Mouse (Mus musculus): Measurements from ENCODE around the gene Arhgef10l.

Gene Arhgef10l

GRCm38 (mm10) chr4:140665760-140666159 is at the start of gene Arhgef10l:
Arhgef10l (minus strand) TSS chr4:140666012.
- no peak for DNase-seq

GRCm38 (mm10) chr4:140714586-140714985 is 48.8 kb upstream of the Arhgef10l start:
- no peak for DNase-seq

GRCm38 (mm10) chr4:140713480-140714365 is 47.9 kb upstream of the Arhgef10l start:
- DNase-seq, result peak; percentile 98

GRCm38 (mm10) chr4:140711360-140711759 is 45.5 kb upstream of the Arhgef10l start:
- no peak for DNase-seq

- DNase-seq, result no peak
These were observed 45.0 kb upstream of the Arhgef10l start for GRCm38 (mm10) chr4:140710781-140711180.

GRCm38 (mm10) chr4:140709617-140710016 is 43.8 kb upstream of the Arhgef10l start:
- DNase-seq, result no peak

GRCm38 (mm10) chr4:140709111-140709510 is 43.3 kb upstream of the Arhgef10l start:
- no peak for DNase-seq

- no peak for DNase-seq
These were observed 42.6 kb upstream of the Arhgef10l start for GRCm38 (mm10) chr4:140708297-140708927.

- no peak for DNase-seq
These were observed 41.8 kb upstream of the Arhgef10l start for GRCm38 (mm10) chr4:140707615-140708014.

- DNase-seq, result no peak
These were observed 38.4 kb upstream of the Arhgef10l start for GRCm38 (mm10) chr4:140704166-140704565.

GRCm38 (mm10) chr4:140703636-140704035 is 37.8 kb upstream of the Arhgef10l start:
- DNase-seq, result no peak

GRCm38 (mm10) chr4:140702611-140703327 is 37.0 kb upstream of the Arhgef10l start:
- DNase-seq, result peak; percentile 79

- peak; percentile 43 for DNase-seq
These were observed 36.1 kb upstream of the Arhgef10l start for GRCm38 (mm10) chr4:140701716-140702561.

GRCm38 (mm10) chr4:140701049-140701715 is 35.4 kb upstream of the Arhgef10l start:
- DNase-seq, result peak; percentile 77

GRCm38 (mm10) chr4:140700269-140701018 is 34.6 kb upstream of the Arhgef10l start, which contains the start of gene Rcc2:
Rcc2 (plus strand) TSS chr4:140700541.
- no peak for DNase-seq

GRCm38 (mm10) chr4:140699441-140700127 is 33.8 kb upstream of the Arhgef10l start:
- DNase-seq, result peak; percentile 51

- no peak for DNase-seq
These were observed 30.1 kb upstream of the Arhgef10l start for GRCm38 (mm10) chr4:140695675-140696585.

GRCm38 (mm10) chr4:140695146-140695545 is 29.3 kb upstream of the Arhgef10l start:
- DNase-seq, result no peak

GRCm38 (mm10) chr4:140694551-140695060 is 28.8 kb upstream of the Arhgef10l start:
- no peak for DNase-seq

All from right cerebral cortex, postnatal 14 days (tissue).